Mouse (Mus musculus) heart, embryonic 13.5 days (tissue): ENCODE data around the gene Phtf2. TPM values are rescaled to one million over a fixed set of nuclear protein-coding genes. Genes with fewer than 3 reads are reported as not detected.

Experiments
- ATAC-seq: fragments of 200-750 bp; cut with Nextera tagmentation; 2 replicates; pipeline ENCODE4 v1.8.0; 2017; ENCODE audit warnings: moderate TSS enrichment; ENCODE audit not compliant: insufficient number of reproducible peaks, low FRiP score, low TSS enrichment; ENCODE audit errors: extremely low read depth
- H3K27ac ChIP-seq: fragments of 300-500 bp; sonication (generic); replicated peaks from 2 replicates; pipeline ENCODE4 v1.5.1; 2015; ENCODE audit warnings: moderate library complexity, mild to moderate bottlenecking, inconsistent platforms
- H3K27me3 ChIP-seq: fragments of 300-500 bp; sonication (generic); replicated peaks from 2 replicates; pipeline ENCODE4 v1.6.1; 2015; ENCODE audit warnings: mild to moderate bottlenecking, inconsistent platforms
- H3K36me3 ChIP-seq: fragments of 300-500 bp; sonication (generic); 2 replicates; pipeline ENCODE4 v1.6.1; 2015; ENCODE audit warnings: mild to moderate bottlenecking, inconsistent platforms
- H3K4me1 ChIP-seq: fragments of 300-500 bp; sonication (generic); 2 replicates; pipeline ENCODE4 v1.6.1; 2015; ENCODE audit warnings: inconsistent platforms
- H3K4me2 ChIP-seq: fragments of 300-500 bp; sonication (generic); 2 replicates; pipeline ENCODE4 v1.6.1; 2015; ENCODE audit warnings: inconsistent platforms, mild to moderate bottlenecking, moderate library complexity
- H3K4me3 ChIP-seq: fragments of 300-500 bp; sonication (generic); 2 replicates; pipeline ENCODE4 v1.5.1; 2015; ENCODE audit warnings: moderate library complexity, mild to moderate bottlenecking, inconsistent platforms
- H3K9ac ChIP-seq: fragments of 300-500 bp; sonication (generic); 2 replicates; pipeline ENCODE4 v1.6.1; 2015; ENCODE audit warnings: inconsistent platforms, mild to moderate bottlenecking, moderate library complexity
- H3K9me3 ChIP-seq: fragments of 300-500 bp; sonication (generic); 2 replicates; pipeline ENCODE4 v1.6.1; 2016; ENCODE audit warnings: inconsistent platforms
- WGBS: fragments of 180-500 bp; shearing (Covaris S2); methylation state at CpG from one replicate; pipeline ENCODE4 v1.1.7; 2015; ENCODE audit warnings: mixed read lengths; 5-methylcytosine and 5-hydroxymethylcytosine counted together
- polyA plus RNA-seq: library from polyadenylated mRNA; unstranded; fragments of >200 nt; fragmentation: Nextera tagmentation; extraction: Ambion mirVana; gene quantifications from 2 replicates; pipeline ENCODE4 v1.2.1, GENCODE M21; 2015

Phtf2 gene
- polyA plus RNA-seq, 1 experiment from 2014 or later: 29.1 TPM

GRCm38 (mm10) chr5:20905437-20905836 lies 23.5 kb upstream of the Phtf2 start:
- Histone ChIP-seq H3K9me3 (no peaks in the 10 kb centered on the region), H3K27ac (no peak overlapping the region), H3K4me3 (no peak overlapping the region), H3K4me1 (peaks cover 13% of the 10 kb centered on the region), H3K9ac (no peak overlapping the region), H3K36me3 (peaks cover 66% of the 10 kb centered on the region), H3K4me2 (no peak overlapping the region), H3K27me3 (no peaks in the 10 kb centered on the region)
- 71% methylated on average over 2 of the region's 2 CpGs for WGBS
- ATAC-seq: no peak

- no peak for ATAC-seq
- Histone ChIP-seq H3K4me1 (peaks cover 13% of the 10 kb centered on the region), H3K9ac (no peak overlapping the region), H3K27me3 (no peaks in the 10 kb centered on the region), H3K9me3 (no peaks in the 10 kb centered on the region), H3K36me3 (peaks cover 69% of the 10 kb centered on the region), H3K4me2 (no peak overlapping the region), H3K4me3 (no peak overlapping the region), H3K27ac (no peak overlapping the region; the same call in 1 of the 2 replicates)
- WGBS: 66% methylated on average over 2 of the region's 2 CpGs
These were observed 22.7 kb upstream of the Phtf2 start for GRCm38 (mm10) chr5:20904647-20905046.

- H3K4me1 ChIP-seq: peaks cover 11% of the 10 kb centered on the region; the same call in 1 of the 2 replicates
- no peak overlapping the region for H3K4me3 ChIP-seq
- ATAC-seq: no peak
- no peaks in the 10 kb centered on the region for H3K27me3 ChIP-seq
- 86% methylated on average over 2 of the region's 2 CpGs for WGBS
- H3K9ac ChIP-seq: no peak overlapping the region
- H3K27ac ChIP-seq: no peak overlapping the region
- no peaks in the 10 kb centered on the region for H3K9me3 ChIP-seq
- no peak overlapping the region for H3K4me2 ChIP-seq
- peaks cover 64% of the 10 kb centered on the region for H3K36me3 ChIP-seq
These were observed 15.7 kb upstream of the Phtf2 start for GRCm38 (mm10) chr5:20897446-20898167.

GRCm38 (mm10) chr5:20884036-20884620 lies 2.2 kb upstream of the Phtf2 start:
- H3K4me3 ChIP-seq: peak overlapping the region; percentile 71
- H3K4me2 ChIP-seq: peak overlapping the region; percentile 86
- peak overlapping the region; percentile 88 for H3K9ac ChIP-seq
- no peak for ATAC-seq
- H3K36me3 ChIP-seq: peaks cover 24% of the 10 kb centered on the region
- H3K27ac ChIP-seq: no peak overlapping the region
- WGBS: 79% methylated on average over 4 of the region's 4 CpGs
- no peaks in the 10 kb centered on the region for H3K9me3 ChIP-seq
- H3K4me1 ChIP-seq: peaks cover 28% of the 10 kb centered on the region
- no peaks in the 10 kb centered on the region for H3K27me3 ChIP-seq

GRCm38 (mm10) chr5:20880797-20881775 lies 838 bp downstream of the Phtf2 start:
- peak overlapping the region; percentile 98 for H3K9ac ChIP-seq
- ATAC-seq: peak; percentile 14; the same call in 1 of the 2 replicates
- H3K4me2 ChIP-seq: peak overlapping the region; percentile 76
- no peaks in the 10 kb centered on the region for H3K9me3 ChIP-seq
- H3K4me3 ChIP-seq: peak overlapping the region; percentile 71
- peaks cover 11% of the 10 kb centered on the region for H3K36me3 ChIP-seq
- WGBS: 1% methylated on average over 42 of the region's 64 CpGs
- H3K27ac ChIP-seq: peak overlapping the region; percentile 97
- peaks cover 46% of the 10 kb centered on the region for H3K4me1 ChIP-seq
- H3K27me3 ChIP-seq: no peaks in the 10 kb centered on the region

GRCm38 (mm10) chr5:20880386-20880785 lies 1.5 kb downstream of the Phtf2 start:
- Histone ChIP-seq H3K27ac (peak overlapping the region; percentile 97), H3K36me3 (peaks cover 4% of the 10 kb centered on the region), H3K27me3 (no peaks in the 10 kb centered on the region), H3K4me1 (peaks cover 46% of the 10 kb centered on the region), H3K4me2 (peak overlapping the region; percentile 76), H3K4me3 (peak overlapping the region; percentile 71), H3K9me3 (no peaks in the 10 kb centered on the region), H3K9ac (peak overlapping the region; percentile 98)
- WGBS: 33% methylated on average over 2 of the region's 2 CpGs
- ATAC-seq: no peak

GRCm38 (mm10) chr5:20876934-20877426 lies 4.9 kb downstream of the Phtf2 start:
- Histone ChIP-seq H3K4me3 (no peak overlapping the region), H3K9ac (no peak overlapping the region), H3K9me3 (no peaks in the 10 kb centered on the region), H3K27me3 (no peaks in the 10 kb centered on the region), H3K4me1 (peaks cover 38% of the 10 kb centered on the region), H3K27ac (no peak overlapping the region), H3K4me2 (no peak overlapping the region), H3K36me3 (no peaks in the 10 kb centered on the region)
- 60% methylated on average over 1 of the region's 1 CpGs for WGBS
- no peak for ATAC-seq

GRCm38 (mm10) chr5:20873146-20873545 lies 8.8 kb downstream of the Phtf2 start:
- H3K27me3 ChIP-seq: no peaks in the 10 kb centered on the region
- ATAC-seq: no peak

GRCm38 (mm10) chr5:20865193-20865755 lies 16.6 kb downstream of the Phtf2 start:
- Histone ChIP-seq H3K4me3 (no peak overlapping the region), H3K36me3 (no peaks in the 10 kb centered on the region), H3K27me3 (no peaks in the 10 kb centered on the region), H3K4me2 (no peak overlapping the region), H3K27ac (no peak overlapping the region), H3K9me3 (no peaks in the 10 kb centered on the region), H3K9ac (no peak overlapping the region), H3K4me1 (no peaks in the 10 kb centered on the region; the same call in 1 of the 2 replicates)
- WGBS: 87% methylated on average over 2 of the region's 2 CpGs
- no peak for ATAC-seq

More at GRCm38 (mm10) chr5:20873146-20873545, 8.8 kb downstream of the Phtf2 start:
- peaks cover 19% of the 10 kb centered on the region for H3K4me1 ChIP-seq
- no peak overlapping the region for H3K27ac ChIP-seq
- peaks cover 3% of the 10 kb centered on the region; the same call in 1 of the 2 replicates for H3K9me3 ChIP-seq
- 93% methylated on average over 1 of the region's 1 CpGs for WGBS
- H3K4me3 ChIP-seq: no peak overlapping the region
- H3K36me3 ChIP-seq: 0 out of 2 replicates have a peak, but pooled peaks cover 2% of the 10 kb centered on the region
- no peak overlapping the region for H3K9ac ChIP-seq
- no peak overlapping the region for H3K4me2 ChIP-seq

GRCm38 (mm10) chr5:20864216-20864969 lies 17.5 kb downstream of the Phtf2 start:
- Histone ChIP-seq H3K9ac (no peak overlapping the region), H3K27me3 (no peaks in the 10 kb centered on the region), H3K36me3 (peaks cover under 1% of the 10 kb centered on the region; the same call in 1 of the 2 replicates), H3K4me1 (no peaks in the 10 kb centered on the region; the same call in 1 of the 2 replicates), H3K9me3 (no peaks in the 10 kb centered on the region), H3K4me2 (no peak overlapping the region), H3K4me3 (no peak overlapping the region), H3K27ac (no peak overlapping the region; the same call in 1 of the 2 replicates)
- no peak for ATAC-seq
- 78% methylated on average over 4 of the region's 4 CpGs for WGBS
